Mouse (Mus musculus): Measurements from ENCODE around the gene Gm20388. TPM values are rescaled to one million over a fixed set of nuclear protein-coding genes. Genes with fewer than 3 reads are reported as not detected.

Gene Gm20388
- polyA plus RNA-seq, 1 experiment from 2014 or later: 8.3 TPM

- WGBS: 67% methylated on average over 3 of the region's 3 CpGs
- no peak overlapping the region for H3K9ac ChIP-seq (ENCODE audit: low read length)
- no peaks in the 10 kb centered on the region for H3K27me3 ChIP-seq (replicated peaks; ENCODE audit: control insufficient read depth, insufficient read depth, low read length)
- H3K27ac ChIP-seq (ENCODE audit: low read depth): no peak overlapping the region
- H3K4me1 ChIP-seq (replicated peaks; ENCODE audit: control insufficient read depth, insufficient read depth, low read length): no peaks in the 10 kb centered on the region
- H3K4me2 ChIP-seq (ENCODE audit: low read length): no peak overlapping the region
- H3K36me3 ChIP-seq (ENCODE audit: control insufficient read depth, insufficient read depth, low read length): peaks cover 29% of the 10 kb centered on the region
- ATAC-seq (replicated peaks; ENCODE audit: low FRiP score, low TSS enrichment, low read depth) (no peak), DNase-seq (ENCODE audit: low spot score) (no peak)
- no peak overlapping the region for H3K4me3 ChIP-seq (ENCODE audit: low read depth, low read length)
- H3K9me3 ChIP-seq (ENCODE audit: control insufficient read depth, low read length): no peaks in the 10 kb centered on the region
Observed at GRCm38 (mm10) chr8:122014606-122015005, 2104.0 kb downstream of the Gm20388 start.

GRCm38 (mm10) chr8:122018046-122018831 is 2107.6 kb downstream of the Gm20388 start:
- H3K4me3 ChIP-seq (ENCODE audit: low read depth, low read length): no peak overlapping the region
- WGBS: 71% methylated on average over 22 of the region's 22 CpGs
- no peak overlapping the region for H3K4me2 ChIP-seq (ENCODE audit: low read length)
- DNase-seq (ENCODE audit: low spot score) (no peak), ATAC-seq (replicated peaks; ENCODE audit: low FRiP score, low TSS enrichment, low read depth) (no peak)
- peaks cover 32% of the 10 kb centered on the region for H3K36me3 ChIP-seq (ENCODE audit: control insufficient read depth, insufficient read depth, low read length)
- H3K27ac ChIP-seq (ENCODE audit: low read depth): no peak overlapping the region
- H3K27me3 ChIP-seq (replicated peaks; ENCODE audit: control insufficient read depth, insufficient read depth, low read length): no peaks in the 10 kb centered on the region
- H3K9me3 ChIP-seq (ENCODE audit: control insufficient read depth, low read length): no peaks in the 10 kb centered on the region
- no peaks in the 10 kb centered on the region for H3K4me1 ChIP-seq (replicated peaks; ENCODE audit: control insufficient read depth, insufficient read depth, low read length)
- H3K9ac ChIP-seq (ENCODE audit: low read length): no peak overlapping the region

GRCm38 (mm10) chr8:122019162-122019561 is 2108.5 kb downstream of the Gm20388 start:
- DNase-seq (ENCODE audit: low spot score) (no peak), ATAC-seq (replicated peaks; ENCODE audit: low FRiP score, low TSS enrichment, low read depth) (no peak)
- no peak overlapping the region for H3K9ac ChIP-seq (ENCODE audit: low read length)
- no peak overlapping the region for H3K4me2 ChIP-seq (ENCODE audit: low read length)
- H3K9me3 ChIP-seq (ENCODE audit: control insufficient read depth, low read length): no peaks in the 10 kb centered on the region
- H3K36me3 ChIP-seq (ENCODE audit: control insufficient read depth, insufficient read depth, low read length): peaks cover 31% of the 10 kb centered on the region
- no peaks in the 10 kb centered on the region for H3K27me3 ChIP-seq (replicated peaks; ENCODE audit: control insufficient read depth, insufficient read depth, low read length)
- no peak overlapping the region for H3K27ac ChIP-seq (ENCODE audit: low read depth)
- WGBS: 89% methylated on average over 1 of the region's 1 CpGs
- H3K4me1 ChIP-seq (replicated peaks; ENCODE audit: control insufficient read depth, insufficient read depth, low read length): no peaks in the 10 kb centered on the region
- no peak overlapping the region for H3K4me3 ChIP-seq (ENCODE audit: low read depth, low read length)

GRCm38 (mm10) chr8:122020050-122020771 is 2109.6 kb downstream of the Gm20388 start:
- ATAC-seq (replicated peaks; ENCODE audit: low FRiP score, low TSS enrichment, low read depth) (no peak), DNase-seq (ENCODE audit: low spot score) (no peak)
- 77% methylated on average over 8 of the region's 8 CpGs for WGBS
- Histone ChIP-seq H3K27me3 (replicated peaks; ENCODE audit: control insufficient read depth, insufficient read depth, low read length) (no peaks in the 10 kb centered on the region), H3K9ac (ENCODE audit: low read length) (no peak overlapping the region), H3K4me3 (ENCODE audit: low read depth, low read length) (no peak overlapping the region), H3K4me2 (ENCODE audit: low read length) (no peak overlapping the region), H3K27ac (ENCODE audit: low read depth) (no peak overlapping the region), H3K4me1 (replicated peaks; ENCODE audit: control insufficient read depth, insufficient read depth, low read length) (no peaks in the 10 kb centered on the region), H3K9me3 (ENCODE audit: control insufficient read depth, low read length) (no peaks in the 10 kb centered on the region), H3K36me3 (ENCODE audit: control insufficient read depth, insufficient read depth, low read length) (peaks cover 41% of the 10 kb centered on the region)

GRCm38 (mm10) chr8:122021725-122022124 is 2111.1 kb downstream of the Gm20388 start:
- no peak for ATAC-seq (replicated peaks; ENCODE audit: low FRiP score, low TSS enrichment, low read depth)
- no peak for DNase-seq (ENCODE audit: low spot score)
- Histone ChIP-seq H3K9me3 (ENCODE audit: control insufficient read depth, low read length) (no peaks in the 10 kb centered on the region), H3K27me3 (replicated peaks; ENCODE audit: control insufficient read depth, insufficient read depth, low read length) (no peaks in the 10 kb centered on the region), H3K4me2 (ENCODE audit: low read length) (no peak overlapping the region), H3K36me3 (ENCODE audit: control insufficient read depth, insufficient read depth, low read length) (peaks cover 53% of the 10 kb centered on the region), H3K4me1 (replicated peaks; ENCODE audit: control insufficient read depth, insufficient read depth, low read length) (no peaks in the 10 kb centered on the region), H3K9ac (ENCODE audit: low read length) (no peak overlapping the region), H3K27ac (ENCODE audit: low read depth) (no peak overlapping the region), H3K4me3 (ENCODE audit: low read depth, low read length) (no peak overlapping the region)
- 74% methylated on average over 2 of the region's 2 CpGs for WGBS

GRCm38 (mm10) chr8:122022274-122022673 is 2111.6 kb downstream of the Gm20388 start:
- no peaks in the 10 kb centered on the region for H3K27me3 ChIP-seq (replicated peaks; ENCODE audit: control insufficient read depth, insufficient read depth, low read length)
- DNase-seq (ENCODE audit: low spot score) (no peak), ATAC-seq (replicated peaks; ENCODE audit: low FRiP score, low TSS enrichment, low read depth) (no peak)
- peaks cover 54% of the 10 kb centered on the region for H3K36me3 ChIP-seq (ENCODE audit: control insufficient read depth, insufficient read depth, low read length)
- H3K4me3 ChIP-seq (ENCODE audit: low read depth, low read length): no peak overlapping the region
- no peaks in the 10 kb centered on the region for H3K9me3 ChIP-seq (ENCODE audit: control insufficient read depth, low read length)
- H3K9ac ChIP-seq (ENCODE audit: low read length): no peak overlapping the region
- H3K4me1 ChIP-seq (replicated peaks; ENCODE audit: control insufficient read depth, insufficient read depth, low read length): no peaks in the 10 kb centered on the region
- no peak overlapping the region for H3K27ac ChIP-seq (ENCODE audit: low read depth)
- WGBS: 83% methylated on average over 6 of the region's 6 CpGs
- no peak overlapping the region for H3K4me2 ChIP-seq (ENCODE audit: low read length)

- H3K4me3 ChIP-seq (ENCODE audit: low read depth, low read length): no peak overlapping the region
- WGBS: 85% methylated on average over 4 of the region's 4 CpGs
- peaks cover 55% of the 10 kb centered on the region for H3K36me3 ChIP-seq (ENCODE audit: control insufficient read depth, insufficient read depth, low read length)
- no peak overlapping the region for H3K4me2 ChIP-seq (ENCODE audit: low read length)
- no peaks in the 10 kb centered on the region for H3K27me3 ChIP-seq (replicated peaks; ENCODE audit: control insufficient read depth, insufficient read depth, low read length)
- DNase-seq (ENCODE audit: low spot score): no peak
- no peak overlapping the region for H3K27ac ChIP-seq (ENCODE audit: low read depth)
- no peaks in the 10 kb centered on the region for H3K9me3 ChIP-seq (ENCODE audit: control insufficient read depth, low read length)
- no peaks in the 10 kb centered on the region for H3K4me1 ChIP-seq (replicated peaks; ENCODE audit: control insufficient read depth, insufficient read depth, low read length)
- no peak for ATAC-seq (replicated peaks; ENCODE audit: low FRiP score, low TSS enrichment, low read depth)
- no peak overlapping the region for H3K9ac ChIP-seq (ENCODE audit: low read length)
Observed at GRCm38 (mm10) chr8:122022705-122023104, 2112.1 kb downstream of the Gm20388 start.

- Histone ChIP-seq H3K27me3 (replicated peaks; ENCODE audit: control insufficient read depth, insufficient read depth, low read length) (no peaks in the 10 kb centered on the region), H3K36me3 (ENCODE audit: control insufficient read depth, insufficient read depth, low read length) (peaks cover 55% of the 10 kb centered on the region), H3K9me3 (ENCODE audit: control insufficient read depth, low read length) (no peaks in the 10 kb centered on the region), H3K4me3 (ENCODE audit: low read depth, low read length) (no peak overlapping the region), H3K4me2 (ENCODE audit: low read length) (no peak overlapping the region), H3K9ac (ENCODE audit: low read length) (no peak overlapping the region), H3K27ac (ENCODE audit: low read depth) (no peak overlapping the region), H3K4me1 (replicated peaks; ENCODE audit: control insufficient read depth, insufficient read depth, low read length) (no peaks in the 10 kb centered on the region)
- no peak for ATAC-seq (replicated peaks; ENCODE audit: low FRiP score, low TSS enrichment, low read depth)
- WGBS: 95% methylated on average over 9 of the region's 9 CpGs
- DNase-seq (ENCODE audit: low spot score): no peak
Observed at GRCm38 (mm10) chr8:122025546-122025945, 2114.9 kb downstream of the Gm20388 start.
